Comparison of ENCODE assay signal across 8 mouse cellular contexts in genomic region chr3:95950763-95951551, GRCm38 (mm10). TPM values are rescaled to one million over a fixed set of nuclear protein-coding genes. Genes with fewer than 3 reads are reported as not detected.
DNase-seq lines count a peak whose midpoint lies in the region; ATAC-seq lines count a peak whose summit lies in the region.

No protein-coding gene starts in this region.

- peak; percentile 87 for DNase-seq in adipocyte (ENCODE audit: low spot score)
- peak; percentile 96 for DNase-seq in embryo, embryonic 10 days (ENCODE audit: low spot score)
- peak; percentile 89 for DNase-seq in gastrocnemius, postnatal 10 days
- DNase-seq in left cerebral cortex, postnatal 10 days (ENCODE audit: extremely low spot score in 1 of 2, low spot score in 2 of 2): peak; percentile 87 to 92
- peak; percentile 91 for DNase-seq in right cerebral cortex, postnatal 25 days
- peak; percentile 79 for DNase-seq in urinary bladder, postnatal 4 days (ENCODE audit: low spot score in 2 of 2)

- ATAC-seq in inflammation-experienced regulatory T-cells, adult 6 months: peak; percentile 88
- peak; percentile 85 for ATAC-seq in megakaryocyte-erythroid progenitor cell, adult 5-6 weeks (replicated peaks; ENCODE audit: low FRiP score, low TSS enrichment, poor library complexity, severe bottlenecking)

- intact Hi-C loops in left cerebral cortex, postnatal 10 days (cut with DNase I): no loop called here

RNA-seq across cellular contexts. Expression of gene Anp32e, which starts 21.9 kb away (rescaled TPM):
- total RNA-seq in gastrocnemius, postnatal 10 days (2021): 100 to 1,000 TPM in 1 of 2 experiments, 10 to 100 TPM in 1; 87.3 to 101 TPM
- 100 to 1,000 TPM; 164 to 282 (median 210) TPM for polyA plus RNA-seq in inflammation-experienced regulatory T-cells, adult 6 months (2017; shearing (Covaris generic))
- total RNA-seq in left cerebral cortex, postnatal 10 days (2021): 100 to 1,000 TPM; 104 to 106 TPM
- 136 and 186 TPM in 2 replicates for total RNA-seq in megakaryocyte-erythroid progenitor cell, adult 5-6 weeks (2014; fragmentation: Nextera tagmentation)
- 505 and 626 TPM in 2 replicates for total RNA-seq in megakaryocyte-erythroid progenitor cell, adult 5-6 weeks (2017)

RNA-seq across cellular contexts. Expression of gene Plekho1, which starts 44.8 kb away (rescaled TPM):
- 10 to 100 TPM; 56.2 to 67.9 TPM for total RNA-seq in gastrocnemius, postnatal 10 days (2021)
- 10 to 100 TPM; 10.3 to 27.1 (median 15.9) TPM for polyA plus RNA-seq in inflammation-experienced regulatory T-cells, adult 6 months (2017; shearing (Covaris generic))
- total RNA-seq in left cerebral cortex, postnatal 10 days (2021): 10 to 100 TPM; 56.2 to 56.3 TPM
- 0.61 and 5.4 TPM in 2 replicates for total RNA-seq in megakaryocyte-erythroid progenitor cell, adult 5-6 weeks (2014; fragmentation: Nextera tagmentation)
- 5.9 and 10.5 TPM in 2 replicates for total RNA-seq in megakaryocyte-erythroid progenitor cell, adult 5-6 weeks (2017)

RNA-seq across cellular contexts. Expression of gene Car14, which starts 46.5 kb away (rescaled TPM):
- total RNA-seq in gastrocnemius, postnatal 10 days (2021): 10 to 100 TPM; 49.1 to 56.9 TPM
- polyA plus RNA-seq in inflammation-experienced regulatory T-cells, adult 6 months (2017; shearing (Covaris generic)): not detected
- 1 to 10 TPM; 1.7 to 3.2 TPM for total RNA-seq in left cerebral cortex, postnatal 10 days (2021)
- not detected in 2 replicates for total RNA-seq in megakaryocyte-erythroid progenitor cell, adult 5-6 weeks (2014; fragmentation: Nextera tagmentation)
- total RNA-seq in megakaryocyte-erythroid progenitor cell, adult 5-6 weeks (2017): not detected in 2 replicates

RNA-seq across cellular contexts. Expression of gene Aph1a, which starts 57.2 kb away (rescaled TPM):
- total RNA-seq in gastrocnemius, postnatal 10 days (2021): 10 to 100 TPM; 66.1 to 72.1 TPM
- polyA plus RNA-seq in inflammation-experienced regulatory T-cells, adult 6 months (2017; shearing (Covaris generic)): 10 to 100 TPM; 17.9 to 46.2 (median 27.0) TPM
- total RNA-seq in left cerebral cortex, postnatal 10 days (2021): 10 to 100 TPM; 88.4 to 92.6 TPM
- 35.7 and 42.8 TPM in 2 replicates for total RNA-seq in megakaryocyte-erythroid progenitor cell, adult 5-6 weeks (2014; fragmentation: Nextera tagmentation)
- 16.2 and 21.1 TPM in 2 replicates for total RNA-seq in megakaryocyte-erythroid progenitor cell, adult 5-6 weeks (2017)

RNA-seq across cellular contexts. Expression of gene BC028528, which starts 59.2 kb away (rescaled TPM):
- 10 to 100 TPM; 15.7 to 20.8 TPM for total RNA-seq in gastrocnemius, postnatal 10 days (2021)
- 1 to 10 TPM in 1 of 3 experiments, under 1 TPM in 1, not detected in 1; 0.83 to 1.5 TPM for polyA plus RNA-seq in inflammation-experienced regulatory T-cells, adult 6 months (2017; shearing (Covaris generic))
- total RNA-seq in left cerebral cortex, postnatal 10 days (2021): 1 to 10 TPM; 8.1 to 9.1 TPM
- 2.1 and 2.3 TPM in 2 replicates for total RNA-seq in megakaryocyte-erythroid progenitor cell, adult 5-6 weeks (2014; fragmentation: Nextera tagmentation)
- total RNA-seq in megakaryocyte-erythroid progenitor cell, adult 5-6 weeks (2017): 2.3 and 14.6 TPM in 2 replicates

Comparison
In these comparisons a context has a peak if more than half of its experiments do, and no peak if none do; other contexts are left out.
1. Peak in every context shown above with its lines: DNase-seq and ATAC-seq.
2. RNA of gene Plekho1, which starts 44.8 kb away (total RNA-seq): 56.2 to 67.9 TPM in gastrocnemius, postnatal 10 days and 56.2 to 56.3 TPM in left cerebral cortex, postnatal 10 days; 0.61 to 10.5 TPM in megakaryocyte-erythroid progenitor cell, adult 5-6 weeks; every median in the first group is over 4 times any median in the second.
3. RNA of gene Car14, which starts 46.5 kb away (total RNA-seq): 49.1 to 56.9 TPM in gastrocnemius, postnatal 10 days; 1.7 to 3.2 TPM in left cerebral cortex, postnatal 10 days and not detected in megakaryocyte-erythroid progenitor cell, adult 5-6 weeks; every median in the first group is over 10 times any median in the second.